Mouse (Mus musculus) adrenal gland, postnatal 10 days (tissue): ENCODE measurements around the gene Shisa5. TPM values are rescaled to one million over a fixed set of nuclear protein-coding genes. Genes with fewer than 3 reads are reported as not detected.

Source experiments
- DNase-seq: peaks from one replicate; pipeline ENCODE4 v3.0.0; 2021; ENCODE audit warnings: mixed read lengths
- total RNA-seq, 2 experiments: library from RNA; stranded (reverse); gene quantifications; 2 replicates each; pipeline ENCODE4 v1.2.3; 2021

The Shisa5 gene
- total RNA-seq, 2 experiments from 2014 or later = 107 to 113 TPM

GRCm38 (mm10) chr9:109053851-109054250 lies 15.5 kb downstream of the Shisa5 start:
- no peak for DNase-seq

GRCm38 (mm10) chr9:109054712-109055111 lies 16.3 kb downstream of the Shisa5 start:
- DNase-seq = peak; percentile 80

GRCm38 (mm10) chr9:109055271-109056030 lies 17.1 kb downstream of the Shisa5 start:
- DNase-seq = no peak

GRCm38 (mm10) chr9:109056081-109056690 lies 17.8 kb downstream of the Shisa5 start:
- no peak for DNase-seq

DNA sequence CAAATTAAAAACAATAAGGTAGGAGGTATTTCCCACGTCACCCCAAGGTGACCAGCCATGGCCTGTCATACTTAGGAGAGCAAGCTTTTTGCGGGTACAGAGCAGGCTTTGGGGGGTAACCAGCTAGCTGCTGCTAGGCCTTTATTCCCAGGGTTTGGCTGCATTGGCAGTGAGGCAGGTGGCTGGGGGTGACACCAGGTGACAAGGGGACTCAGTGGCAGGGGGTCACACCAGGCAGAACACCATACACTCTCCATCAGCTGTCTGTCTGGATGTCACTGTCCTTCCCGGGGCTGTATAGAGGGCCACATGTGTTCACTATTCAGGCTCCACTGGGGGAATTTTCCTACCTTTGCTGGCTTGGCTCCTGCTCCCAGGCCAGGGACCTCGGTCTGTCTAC lies 18.6 kb downstream of the Shisa5 start:
- DNase-seq = no peak

DNA sequence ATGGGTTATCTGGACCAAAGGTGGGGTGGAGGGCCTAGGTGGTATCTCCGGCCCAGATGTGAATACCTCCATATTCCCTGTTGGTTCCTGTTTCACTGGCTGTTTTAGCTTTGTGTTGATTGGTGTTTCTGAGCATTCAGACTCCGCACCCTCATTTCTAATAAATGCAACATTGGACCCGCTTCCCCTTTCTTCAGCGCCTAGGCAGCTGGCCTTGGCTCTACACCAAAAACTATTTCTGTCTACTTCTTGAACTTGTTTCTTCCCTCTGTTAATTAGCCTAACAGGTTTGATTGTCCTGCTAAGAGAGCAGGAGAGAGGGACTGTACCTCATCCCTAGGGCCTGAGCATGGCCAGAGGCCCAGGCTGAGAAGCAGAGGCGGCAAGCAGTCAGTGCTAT lies 19.2 kb downstream of the Shisa5 start:
- DNase-seq = no peak

DNA sequence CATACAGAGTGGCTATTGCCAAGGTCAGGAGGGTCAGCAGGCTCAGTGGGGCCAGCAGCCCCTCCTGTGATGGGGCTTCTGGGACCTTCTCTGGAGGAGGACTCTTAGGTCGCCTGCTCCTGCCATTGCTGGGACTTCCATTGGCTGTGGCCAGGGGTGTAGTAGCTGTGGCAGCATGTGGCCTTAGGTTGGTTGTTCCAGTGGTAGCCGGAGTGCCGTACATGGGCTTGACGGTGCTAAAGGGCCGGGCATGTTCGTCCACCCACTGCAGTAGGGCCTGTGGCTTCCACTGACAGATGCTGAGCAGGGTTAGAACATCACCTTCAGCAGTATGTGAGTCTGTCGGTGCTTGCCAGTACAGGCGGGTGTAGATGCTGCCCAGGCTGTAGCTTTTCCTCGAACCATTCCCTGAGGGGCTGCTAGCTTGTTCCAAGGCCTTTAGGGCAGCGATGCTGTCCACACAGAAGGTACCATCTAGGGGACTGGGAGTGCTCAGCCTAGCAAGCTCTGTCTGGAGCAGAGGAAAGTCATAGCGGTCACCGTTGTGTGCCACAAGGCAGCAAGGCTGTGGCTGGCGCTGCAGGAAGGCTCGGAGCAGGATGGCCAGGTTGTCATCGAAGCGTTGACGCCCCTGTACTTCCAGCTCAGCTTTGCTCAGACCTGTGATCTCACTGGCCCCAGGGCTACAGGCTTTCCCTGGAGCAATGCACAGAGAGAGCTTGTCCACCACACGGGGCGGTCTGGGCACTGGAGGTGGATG lies 19.8 kb downstream of the Shisa5 start:
- DNase-seq = no peak

DNA sequence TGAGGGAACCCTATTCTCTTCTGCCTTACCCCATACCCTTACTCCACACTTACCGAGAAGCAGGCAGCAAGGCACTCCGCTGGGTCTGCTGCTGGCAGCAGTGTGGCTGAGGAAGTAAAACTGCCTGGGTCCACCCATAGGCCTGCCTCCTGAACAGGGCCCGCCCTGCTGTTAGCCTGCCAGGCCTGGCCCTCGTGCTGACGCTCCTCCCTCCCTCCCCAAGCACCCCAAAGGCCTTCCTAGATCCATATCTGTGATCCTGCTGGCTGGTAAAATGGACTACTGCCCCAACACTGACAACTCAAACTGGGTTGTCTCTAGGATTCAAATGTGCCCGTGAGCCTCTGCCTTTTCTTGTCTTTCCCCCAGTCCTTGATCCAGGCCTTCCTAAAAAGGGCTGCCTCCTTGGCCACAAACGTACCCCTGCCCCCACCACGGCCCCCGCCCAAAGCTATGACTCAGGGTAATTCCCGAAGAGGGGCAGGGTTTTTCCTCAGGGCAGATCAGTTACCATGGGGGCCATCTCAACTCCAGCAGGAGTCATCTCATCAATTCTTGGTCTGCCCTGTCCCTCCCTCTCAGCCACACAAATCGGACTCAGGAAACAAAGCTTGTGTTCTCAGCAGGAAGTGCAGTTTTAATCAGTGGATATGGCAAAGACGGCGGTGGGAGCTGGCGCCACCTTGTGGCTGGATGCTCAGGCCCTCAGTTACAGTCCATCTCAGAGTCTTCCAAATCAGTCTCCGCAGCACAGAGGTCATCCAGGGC lies 21.0 kb downstream of the Shisa5 start, which contains the start of gene Trex1:
Gene Trex1 (minus strand): TSS at position 599 of the 768 bp plus-strand sequence.
- peak; percentile 94 for DNase-seq

DNA sequence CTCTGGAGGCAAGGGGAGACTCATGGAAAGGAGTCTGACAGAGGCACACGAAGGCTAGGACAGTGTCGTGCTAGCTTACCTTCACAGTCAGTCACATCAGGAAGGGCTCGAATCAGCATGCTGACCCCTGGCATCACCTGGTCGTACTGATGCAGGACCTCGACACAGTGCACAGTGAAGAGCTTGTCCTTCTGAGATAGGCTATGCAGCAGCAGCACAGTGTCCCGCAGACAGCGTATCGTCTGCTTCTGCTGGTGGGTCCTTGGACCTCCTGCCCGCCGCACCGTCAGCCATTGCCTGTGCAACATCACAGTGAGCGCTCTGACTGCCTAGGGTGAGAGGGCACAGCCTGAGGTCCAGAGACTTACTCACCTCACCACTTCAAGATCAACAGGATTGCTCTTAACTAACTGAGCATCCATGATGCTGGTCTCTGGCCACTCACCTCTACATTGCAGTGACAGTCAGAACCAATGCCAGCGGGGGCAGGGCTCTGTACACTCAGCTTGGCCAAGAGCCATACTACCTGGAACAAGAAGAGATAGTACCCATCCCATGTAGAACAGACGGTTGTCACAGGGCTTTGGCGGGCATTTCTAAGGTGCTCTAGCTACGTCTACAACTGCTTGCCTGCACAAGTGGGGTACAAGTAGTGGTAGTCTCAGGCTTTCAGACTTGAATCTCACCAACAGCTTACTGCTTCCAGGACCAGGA lies 22.0 kb downstream of the Shisa5 start:
- DNase-seq = no peak

DNA sequence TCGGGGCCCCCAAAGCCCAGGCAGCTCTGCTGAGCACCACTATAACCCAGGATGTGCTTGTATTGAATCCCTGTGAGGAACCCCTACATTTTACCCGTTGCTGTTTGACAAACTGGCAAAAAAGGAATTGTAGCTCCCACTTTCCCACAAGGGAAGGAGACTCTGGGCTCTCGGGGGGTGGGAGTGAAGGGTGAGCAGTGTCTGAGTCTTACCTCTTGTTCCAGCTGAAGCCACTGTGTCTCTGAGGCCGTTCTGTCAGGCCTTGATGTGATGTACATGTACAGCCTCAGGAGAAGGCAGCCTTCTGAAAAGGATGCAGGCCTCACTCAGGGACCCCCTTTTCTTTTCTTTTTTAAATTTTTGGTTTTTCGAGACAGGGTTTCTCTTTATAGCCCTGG lies 22.5 kb downstream of the Shisa5 start:
- no peak for DNase-seq

DNA sequence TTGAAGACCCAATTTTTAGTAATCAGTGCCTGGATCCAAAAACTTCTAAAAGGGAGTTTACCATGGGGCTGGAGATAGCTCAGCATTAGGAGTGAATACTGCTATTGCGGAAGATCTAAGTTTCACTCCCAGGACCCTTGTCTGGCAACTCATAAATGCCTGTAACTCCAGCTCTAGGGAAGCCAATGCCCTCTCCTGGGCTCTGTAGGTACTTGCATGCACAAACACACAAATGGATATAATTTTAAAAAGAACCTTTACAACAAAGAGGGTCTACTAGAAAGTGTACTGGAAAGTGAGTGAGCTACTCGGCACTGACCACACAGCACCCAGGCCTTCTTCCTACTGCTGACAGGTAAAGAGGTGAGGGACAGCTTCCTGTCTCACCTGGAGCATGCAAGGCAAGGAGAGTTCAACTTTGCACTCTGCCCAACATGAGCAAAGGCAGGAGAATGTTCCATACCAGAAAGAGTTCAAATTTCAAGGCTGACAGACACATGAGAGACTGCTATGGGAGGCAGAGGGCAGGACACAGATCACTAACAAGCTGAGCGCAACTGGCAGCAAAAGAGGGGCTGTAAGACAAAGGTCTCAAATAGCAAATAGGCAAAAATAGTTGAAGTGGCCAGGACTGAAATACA lies 29.9 kb downstream of the Shisa5 start:
- no peak for DNase-seq

DNA sequence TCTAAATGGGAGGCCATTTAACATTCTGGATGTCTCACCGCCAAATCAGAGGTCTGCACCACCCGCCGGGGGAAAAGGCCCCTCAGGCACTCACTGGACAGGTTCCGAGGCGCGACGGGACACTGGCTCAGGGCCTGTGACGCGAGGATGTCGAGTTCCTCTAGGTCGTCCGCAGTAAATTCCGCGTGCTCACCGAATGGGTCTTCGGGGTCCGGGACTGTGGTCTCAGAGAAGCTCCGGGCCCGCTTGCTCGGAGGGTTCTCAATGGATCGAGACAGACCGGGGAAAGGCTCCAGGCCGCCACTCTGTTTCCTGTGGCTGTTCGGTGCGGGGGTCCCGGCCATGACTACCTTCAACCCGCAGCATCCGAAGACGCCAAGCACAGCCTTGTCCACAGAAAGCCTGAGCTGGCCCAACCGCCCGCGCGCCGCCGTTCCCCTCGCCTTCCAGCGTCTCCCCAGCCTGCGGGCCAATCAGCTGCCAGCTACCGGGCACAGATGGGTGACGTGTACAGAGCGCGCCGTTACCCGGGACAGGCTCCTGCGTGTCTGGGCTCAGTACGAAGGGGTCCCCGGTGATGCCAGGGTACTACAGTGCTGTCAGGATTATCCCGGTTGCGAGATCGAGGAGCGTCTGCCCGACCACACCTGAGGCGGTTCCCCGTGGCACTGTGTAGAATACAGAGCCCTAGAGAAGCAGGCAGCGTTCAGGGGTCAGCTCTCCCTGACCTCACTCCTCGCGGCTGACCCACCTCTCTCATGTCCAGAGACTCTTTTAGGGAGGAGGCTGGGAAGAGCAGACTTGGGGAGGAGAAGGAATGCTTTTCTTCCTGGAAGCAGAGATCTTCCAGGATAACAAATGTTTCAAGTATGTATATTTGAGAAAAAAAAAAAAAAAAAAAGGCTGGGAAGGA lies 35.6 kb downstream of the Shisa5 start, which contains the start of gene Atrip:
Gene Atrip (minus strand): TSS at position 464 of the 913 bp plus-strand sequence.
- peak; percentile 96 for DNase-seq

GRCm38 (mm10) chr9:109080516-109080915 lies 42.2 kb downstream of the Shisa5 start:
- DNase-seq = no peak

- no peak for DNase-seq
Observed at GRCm38 (mm10) chr9:109081749-109082123, 43.4 kb downstream of the Shisa5 start.

DNA sequence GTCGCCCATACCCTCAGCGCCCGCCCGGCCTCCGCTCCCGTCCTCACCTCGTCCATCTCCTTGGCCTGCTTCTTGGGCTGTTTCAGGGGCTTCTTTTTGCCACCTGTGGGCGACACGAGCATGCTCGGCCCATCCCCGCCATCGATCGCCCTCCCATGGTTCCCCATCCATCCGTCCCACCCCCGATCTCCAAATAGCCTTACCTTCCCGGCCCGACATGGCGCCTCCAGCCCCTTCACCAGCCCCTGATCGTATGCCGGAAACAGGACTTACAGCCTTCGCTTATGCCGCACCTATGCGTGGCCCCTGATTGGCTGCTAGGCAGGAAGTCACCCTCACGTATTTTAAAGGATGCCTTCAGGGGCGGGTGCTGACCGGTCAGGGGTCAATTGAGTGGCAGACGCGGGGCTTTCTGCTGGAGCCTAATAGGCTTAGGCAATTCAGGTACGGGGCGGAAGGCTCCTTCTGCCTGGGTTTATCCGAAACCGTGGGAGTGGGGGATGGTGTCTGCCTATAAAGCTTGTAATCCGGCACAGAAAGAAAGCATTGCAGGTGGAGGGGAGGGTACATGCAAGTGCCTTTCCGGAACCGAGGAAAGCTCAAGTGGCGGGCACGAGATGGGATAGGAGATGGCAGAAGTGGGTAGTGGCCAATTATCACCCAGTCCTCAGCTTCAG lies 43.9 kb downstream of the Shisa5 start, which contains the start of the genes Ccdc51 and Tma7:
Gene Ccdc51 (plus strand): TSS at position 370 of the 677 bp plus-strand sequence.
Gene Tma7 (minus strand): TSS at position 464 of the 677 bp plus-strand sequence.
- peak; percentile 89 for DNase-seq

DNA sequence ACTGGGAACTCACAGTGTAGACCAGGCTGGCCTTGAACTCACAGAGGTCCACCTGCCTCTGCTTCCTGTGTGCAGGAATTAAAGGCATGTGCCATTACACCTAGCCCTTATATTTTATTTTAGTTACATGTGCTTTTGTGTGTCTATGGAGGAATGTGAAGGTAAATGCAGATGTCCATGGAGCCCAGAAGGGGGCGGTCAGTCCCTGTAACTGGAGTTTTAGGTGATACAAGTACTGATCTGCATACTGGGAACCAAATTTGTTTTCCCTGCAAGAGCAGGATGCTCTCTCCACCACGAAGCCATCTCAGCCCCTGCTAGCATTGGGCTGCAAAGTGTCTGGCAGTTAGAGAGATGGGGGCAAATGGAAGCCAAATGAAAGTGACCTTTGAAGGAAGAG lies 46.6 kb downstream of the Shisa5 start:
- no peak for DNase-seq

- peak; percentile 53 for DNase-seq
Observed at GRCm38 (mm10) chr9:109087987-109088386, 49.6 kb downstream of the Shisa5 start.

DNA sequence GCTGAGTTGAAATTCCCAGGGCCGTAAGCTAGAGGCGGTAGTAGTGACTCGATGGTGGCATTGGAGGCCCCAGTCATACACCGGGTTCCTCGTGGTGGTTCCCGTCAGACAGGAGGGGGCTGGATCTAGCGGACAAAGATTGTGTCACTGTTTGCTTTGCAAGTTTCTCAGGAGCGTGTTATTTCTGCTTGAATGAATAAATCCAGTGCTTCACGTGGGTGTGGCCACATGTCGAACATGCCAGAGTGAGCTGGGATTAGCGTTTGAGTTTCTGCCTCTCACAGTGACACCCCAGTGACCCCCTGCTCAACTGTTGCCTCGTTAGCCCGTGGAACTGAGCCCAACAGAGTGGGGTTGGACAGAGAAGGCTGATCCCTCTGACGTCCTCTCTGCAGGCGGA lies 52.1 kb downstream of the Shisa5 start:
- DNase-seq = no peak

DNA sequence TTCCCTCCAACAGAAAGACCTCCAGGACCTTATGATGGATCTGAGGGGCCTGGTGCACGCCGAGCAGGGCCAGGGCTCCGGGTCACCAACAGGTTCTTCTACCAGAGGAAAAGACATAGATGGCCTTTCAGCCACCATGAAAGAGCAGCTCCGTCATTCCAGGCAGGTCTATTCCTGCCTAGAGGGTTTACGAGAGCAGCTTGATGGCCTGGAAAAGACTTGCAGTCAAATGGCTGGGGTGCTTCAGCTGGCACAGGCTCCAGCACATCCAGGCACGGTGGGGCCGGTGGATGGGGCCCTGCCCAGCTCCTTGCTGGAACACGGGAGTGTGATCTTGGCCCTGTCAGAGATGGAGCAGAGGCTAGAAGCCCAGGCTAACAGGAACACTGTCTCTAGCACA lies 53.4 kb downstream of the Shisa5 start:
- DNase-seq = no peak
